Mouse (Mus musculus): ENCODE data around the gene Malrd1. TPM values are rescaled to one million over a fixed set of nuclear protein-coding genes. Genes with fewer than 3 reads are reported as not detected.

Malrd1 gene
- polyA plus RNA-seq, 1 experiment from 2014 or later = 0.03 TPM

GRCm38 (mm10) chr2:16212752-16213151 is 686.5 kb downstream of the Malrd1 start:
- no peaks in the 10 kb centered on the region for H3K9me3 ChIP-seq (ENCODE audit: control insufficient read depth, low read length)
- H3K4me1 ChIP-seq (replicated peaks; ENCODE audit: control insufficient read depth, insufficient read depth, low read length) = no peaks in the 10 kb centered on the region
- H3K27ac ChIP-seq (ENCODE audit: low read depth, low read length) = no peak overlapping the region
- no peaks in the 10 kb centered on the region for H3K27me3 ChIP-seq (ENCODE audit: control insufficient read depth, insufficient read depth, low read length)
- H3K9ac ChIP-seq (ENCODE audit: low read depth, low read length) = no peak overlapping the region
- no peaks in the 10 kb centered on the region for H3K36me3 ChIP-seq (ENCODE audit: control insufficient read depth, insufficient read depth, low read length)
- ATAC-seq (ENCODE audit: low FRiP score) (no peak), DNase-seq (ENCODE audit: low spot score) (no peak)
- H3K4me2 ChIP-seq (replicated peaks; ENCODE audit: low read depth, low read length) = no peak overlapping the region
- H3K4me3 ChIP-seq (ENCODE audit: low read depth, low read length) = no peak overlapping the region

GRCm38 (mm10) chr2:16214111-16214510 is 687.8 kb downstream of the Malrd1 start:
- Histone ChIP-seq H3K27me3 (ENCODE audit: control insufficient read depth, insufficient read depth, low read length) (no peaks in the 10 kb centered on the region), H3K4me2 (replicated peaks; ENCODE audit: low read depth, low read length) (no peak overlapping the region), H3K4me3 (ENCODE audit: low read depth, low read length) (no peak overlapping the region), H3K36me3 (ENCODE audit: control insufficient read depth, insufficient read depth, low read length) (no peaks in the 10 kb centered on the region), H3K9ac (ENCODE audit: low read depth, low read length) (no peak overlapping the region), H3K27ac (ENCODE audit: low read depth, low read length) (no peak overlapping the region), H3K9me3 (ENCODE audit: control insufficient read depth, low read length) (no peaks in the 10 kb centered on the region), H3K4me1 (replicated peaks; ENCODE audit: control insufficient read depth, insufficient read depth, low read length) (no peaks in the 10 kb centered on the region)
- ATAC-seq (ENCODE audit: low FRiP score) (no peak), DNase-seq (ENCODE audit: low spot score) (no peak)
- 89% methylated on average over 3 of the region's 3 CpGs for WGBS

DNA sequence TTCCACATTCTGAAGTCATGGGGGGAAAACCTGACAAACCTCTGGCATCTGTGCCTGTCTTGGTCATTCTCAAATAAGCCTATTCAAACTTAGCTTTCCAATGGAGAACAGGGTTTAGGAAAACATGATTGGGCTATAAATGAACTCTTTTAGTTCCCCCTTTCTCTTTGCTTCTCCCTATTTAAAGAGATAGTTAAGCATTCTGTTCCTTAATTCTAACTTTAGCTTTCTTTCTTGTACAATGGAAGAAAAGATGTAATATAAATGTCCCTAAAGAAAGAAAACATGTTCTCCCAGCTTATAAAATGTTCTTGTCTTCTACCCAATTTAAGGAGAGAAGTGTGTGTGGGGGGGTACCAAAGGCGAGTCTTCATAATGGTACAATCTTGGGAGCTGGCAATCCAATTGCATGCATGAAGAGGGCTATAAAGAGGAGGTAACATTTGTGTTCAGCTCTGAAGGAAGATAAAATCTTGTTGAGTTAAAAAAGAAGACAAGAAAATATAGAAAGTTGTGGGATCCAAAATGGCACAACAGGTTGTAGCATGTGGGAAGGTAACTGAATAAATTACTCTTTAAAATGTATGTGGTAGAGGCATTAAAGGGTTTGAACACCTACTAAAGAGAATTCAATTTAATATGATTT is 702.0 kb downstream of the Malrd1 start:
- no peak overlapping the region for H3K9ac ChIP-seq (ENCODE audit: low read depth, low read length)
- H3K9me3 ChIP-seq (ENCODE audit: control insufficient read depth, low read length) = no peaks in the 10 kb centered on the region
- H3K4me2 ChIP-seq (replicated peaks; ENCODE audit: low read depth, low read length) = no peak overlapping the region
- no peak for ATAC-seq (ENCODE audit: low FRiP score)
- DNase-seq (ENCODE audit: low spot score) = no peak
- H3K27me3 ChIP-seq (ENCODE audit: control insufficient read depth, insufficient read depth, low read length) = no peaks in the 10 kb centered on the region
- H3K27ac ChIP-seq (ENCODE audit: low read depth, low read length) = no peak overlapping the region
- WGBS = 95% methylated on average over 1 of the region's 1 CpGs
- H3K36me3 ChIP-seq (ENCODE audit: control insufficient read depth, insufficient read depth, low read length) = no peaks in the 10 kb centered on the region
- no peak overlapping the region for H3K4me3 ChIP-seq (ENCODE audit: low read depth, low read length)
- H3K4me1 ChIP-seq (replicated peaks; ENCODE audit: control insufficient read depth, insufficient read depth, low read length) = no peaks in the 10 kb centered on the region

- H3K36me3 ChIP-seq (ENCODE audit: control insufficient read depth, insufficient read depth, low read length) = no peaks in the 10 kb centered on the region
- no peak overlapping the region for H3K27ac ChIP-seq (ENCODE audit: low read depth, low read length)
- WGBS = 72% methylated on average over 1 of the region's 1 CpGs
- no peaks in the 10 kb centered on the region for H3K4me1 ChIP-seq (replicated peaks; ENCODE audit: control insufficient read depth, insufficient read depth, low read length)
- ATAC-seq (ENCODE audit: low FRiP score) (no peak), DNase-seq (ENCODE audit: low spot score) (no peak)
- H3K27me3 ChIP-seq (ENCODE audit: control insufficient read depth, insufficient read depth, low read length) = no peaks in the 10 kb centered on the region
- H3K4me3 ChIP-seq (ENCODE audit: low read depth, low read length) = no peak overlapping the region
- H3K4me2 ChIP-seq (replicated peaks; ENCODE audit: low read depth, low read length) = no peak overlapping the region
- no peaks in the 10 kb centered on the region for H3K9me3 ChIP-seq (ENCODE audit: control insufficient read depth, low read length)
- H3K9ac ChIP-seq (ENCODE audit: low read depth, low read length) = no peak overlapping the region
These were observed 714.6 kb downstream of the Malrd1 start for GRCm38 (mm10) chr2:16240861-16241260.

DNA sequence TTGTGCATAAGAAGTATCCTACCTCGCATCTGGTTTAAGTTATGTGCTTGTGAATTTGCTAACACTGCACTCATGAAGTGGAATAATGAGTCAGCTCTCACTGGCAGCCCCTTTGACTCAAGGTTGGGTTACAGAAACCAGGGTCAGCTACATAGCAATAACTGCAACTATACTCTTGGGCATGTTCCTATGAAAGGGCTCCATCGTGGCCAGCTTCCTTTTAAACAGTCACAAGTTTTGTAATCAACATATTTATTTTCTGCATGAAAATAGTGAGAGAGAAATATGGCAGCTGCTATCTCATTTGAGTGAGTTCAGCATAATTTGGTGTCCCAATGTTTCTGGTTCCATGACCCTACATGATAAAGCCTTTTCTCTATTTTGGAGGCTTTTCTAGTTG is 716.8 kb downstream of the Malrd1 start:
- 80% methylated on average over 2 of the region's 2 CpGs for WGBS
- ATAC-seq (ENCODE audit: low FRiP score) = no peak
- no peak overlapping the region for H3K9ac ChIP-seq (ENCODE audit: low read depth, low read length)

GRCm38 (mm10) chr2:16248861-16249260 is 722.6 kb downstream of the Malrd1 start:
- no peak overlapping the region for H3K27ac ChIP-seq (ENCODE audit: low read depth, low read length)
- H3K27me3 ChIP-seq (ENCODE audit: control insufficient read depth, insufficient read depth, low read length) = no peaks in the 10 kb centered on the region
- H3K36me3 ChIP-seq (ENCODE audit: control insufficient read depth, insufficient read depth, low read length) = no peaks in the 10 kb centered on the region
- ATAC-seq (ENCODE audit: low FRiP score) (no peak), DNase-seq (ENCODE audit: low spot score) (no peak)
- WGBS = 67% methylated on average over 3 of the region's 3 CpGs
- H3K4me1 ChIP-seq (replicated peaks; ENCODE audit: control insufficient read depth, insufficient read depth, low read length) = no peaks in the 10 kb centered on the region
- no peak overlapping the region for H3K4me2 ChIP-seq (replicated peaks; ENCODE audit: low read depth, low read length)
- H3K9me3 ChIP-seq (ENCODE audit: control insufficient read depth, low read length) = no peaks in the 10 kb centered on the region
- no peak overlapping the region for H3K4me3 ChIP-seq (ENCODE audit: low read depth, low read length)
- H3K9ac ChIP-seq (ENCODE audit: low read depth, low read length) = no peak overlapping the region

More for the DNA sequence above, 716.8 kb downstream of the Malrd1 start:
- Histone ChIP-seq H3K27me3 (ENCODE audit: control insufficient read depth, insufficient read depth, low read length) (no peaks in the 10 kb centered on the region), H3K9me3 (ENCODE audit: control insufficient read depth, low read length) (no peaks in the 10 kb centered on the region), H3K4me3 (ENCODE audit: low read depth, low read length) (no peak overlapping the region), H3K4me1 (replicated peaks; ENCODE audit: control insufficient read depth, insufficient read depth, low read length) (no peaks in the 10 kb centered on the region), H3K36me3 (ENCODE audit: control insufficient read depth, insufficient read depth, low read length) (no peaks in the 10 kb centered on the region), H3K4me2 (replicated peaks; ENCODE audit: low read depth, low read length) (no peak overlapping the region), H3K27ac (ENCODE audit: low read depth, low read length) (no peak overlapping the region)
- DNase-seq (ENCODE audit: low spot score) = no peak

DNA sequence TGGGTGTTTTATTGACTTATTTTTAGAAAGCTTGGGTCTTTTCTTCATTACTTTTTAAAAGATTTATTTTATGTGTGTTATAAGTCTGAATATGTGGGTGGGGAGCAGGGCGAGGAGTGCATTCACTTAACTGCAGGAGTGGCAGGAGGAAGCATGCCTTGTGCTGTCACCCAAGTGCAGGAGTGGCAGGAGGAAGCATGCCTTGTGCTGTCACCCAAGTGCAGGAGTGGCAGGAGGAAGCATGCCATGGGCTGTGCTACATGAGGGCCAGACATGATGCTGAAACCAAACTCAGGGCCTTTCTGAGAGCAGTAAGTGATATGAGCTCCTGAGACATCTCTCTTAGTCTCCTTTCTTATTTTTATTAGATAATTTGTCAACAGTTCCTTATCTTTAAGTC is 726.0 kb downstream of the Malrd1 start:
- no peak for ATAC-seq (ENCODE audit: low FRiP score)
- Histone ChIP-seq H3K4me2 (replicated peaks; ENCODE audit: low read depth, low read length) (no peak overlapping the region), H3K9ac (ENCODE audit: low read depth, low read length) (no peak overlapping the region), H3K27ac (ENCODE audit: low read depth, low read length) (no peak overlapping the region), H3K36me3 (ENCODE audit: control insufficient read depth, insufficient read depth, low read length) (no peaks in the 10 kb centered on the region), H3K9me3 (ENCODE audit: control insufficient read depth, low read length) (no peaks in the 10 kb centered on the region), H3K27me3 (ENCODE audit: control insufficient read depth, insufficient read depth, low read length) (no peaks in the 10 kb centered on the region), H3K4me3 (ENCODE audit: low read depth, low read length) (no peak overlapping the region), H3K4me1 (replicated peaks; ENCODE audit: control insufficient read depth, insufficient read depth, low read length) (no peaks in the 10 kb centered on the region)
- 84% methylated on average over 1 of the region's 1 CpGs for WGBS
- no peak for DNase-seq (ENCODE audit: low spot score)

Measured in hindbrain, embryonic 11.5 days (tissue).